Mouse (Mus musculus): ENCODE data around the gene Usp7. TPM values are rescaled to one million over a fixed set of nuclear protein-coding genes. Genes with fewer than 3 reads are reported as not detected.

Gene Usp7
- polyA plus RNA-seq, 1 experiment from 2014 or later, result 15.8 TPM

DNA sequence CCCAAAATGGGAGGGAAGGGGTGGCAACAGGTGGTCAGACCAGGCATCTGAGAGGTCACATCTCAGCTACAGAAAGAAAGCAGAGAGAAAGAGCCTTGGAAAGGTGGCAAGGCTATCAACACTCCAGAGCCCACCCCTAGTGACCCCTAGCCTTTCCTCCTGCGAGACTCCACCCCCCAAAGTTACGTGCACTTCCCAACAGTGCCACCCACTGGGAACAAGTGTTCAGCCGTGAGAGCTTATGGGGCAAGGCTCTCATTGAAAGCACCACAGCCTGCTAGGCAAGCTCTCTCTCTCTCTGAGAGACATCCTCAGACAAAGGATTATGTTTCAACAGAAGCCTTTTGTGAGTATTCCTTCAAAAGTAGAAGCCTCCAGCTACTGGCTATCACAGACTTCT, 2.8 kb upstream of the Usp7 start:
- Histone ChIP-seq H3K4me2 (ENCODE audit: low read depth, low read length) (no peak overlapping the region), H3K4me3 (ENCODE audit: low read depth, low read length) (no peak overlapping the region), H3K9ac (replicated peaks) (no peak overlapping the region), H3K4me1 (ENCODE audit: insufficient read depth) (no peaks in the 10 kb centered on the region; the same call in 1 of the 2 replicates), H3K36me3 (replicated peaks; ENCODE audit: insufficient read depth, low read length) (no peaks in the 10 kb centered on the region), H3K27ac (ENCODE audit: low read depth) (no peak overlapping the region), H3K9me3 (ENCODE audit: low read length) (no peaks in the 10 kb centered on the region), H3K27me3 (ENCODE audit: insufficient read depth, low read length) (no peaks in the 10 kb centered on the region)
- DNase-seq, result no peak
- TF ChIP-seq EP300 (IDR thresholded peaks at IDR 0.05; ENCODE audit: low read depth), result no peak
- peak; percentile 54 for TF ChIP-seq CTCF (IDR thresholded peaks at IDR 0.05; ENCODE audit: low read depth)
- WGBS (ENCODE audit: insufficient replicate concordance), result 8% methylated on average over 3 of the region's 3 CpGs
- peak; percentile 56; the same call in 1 of the 2 replicates for ATAC-seq

DNA sequence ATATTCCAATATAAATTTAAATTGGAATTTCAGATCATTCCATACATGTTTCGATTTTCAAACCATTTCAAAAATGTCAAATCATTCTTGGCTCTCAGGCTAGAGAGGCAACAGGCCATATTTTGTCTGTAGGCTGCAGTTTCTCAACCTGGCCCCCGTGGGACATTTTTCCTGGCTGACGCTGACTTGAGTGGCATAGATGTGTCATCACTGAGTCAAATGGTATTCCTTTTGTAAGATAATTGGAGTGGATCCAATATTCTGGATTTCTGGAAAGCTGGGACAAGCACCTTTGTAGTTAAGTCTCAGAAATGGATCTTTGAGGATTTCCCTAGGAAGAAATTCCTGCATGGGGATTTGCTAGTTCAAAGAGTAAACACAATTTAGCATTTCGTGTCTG, 1.2 kb downstream of the Usp7 start:
- Histone ChIP-seq H3K27ac (ENCODE audit: low read depth) (no peak overlapping the region), H3K36me3 (replicated peaks; ENCODE audit: insufficient read depth, low read length) (no peaks in the 10 kb centered on the region), H3K4me2 (ENCODE audit: low read depth, low read length) (no peak overlapping the region), H3K4me1 (ENCODE audit: insufficient read depth) (no peaks in the 10 kb centered on the region), H3K9ac (replicated peaks) (no peak overlapping the region), H3K27me3 (ENCODE audit: insufficient read depth, low read length) (no peaks in the 10 kb centered on the region), H3K9me3 (ENCODE audit: low read length) (no peaks in the 10 kb centered on the region), H3K4me3 (ENCODE audit: low read depth, low read length) (no peak overlapping the region)
- WGBS (ENCODE audit: insufficient replicate concordance), result 75% methylated on average over 4 of the region's 4 CpGs
- ATAC-seq (no peak), DNase-seq (no peak)
- TF ChIP-seq EP300 (IDR thresholded peaks at IDR 0.05; ENCODE audit: low read depth) (no peak), CTCF (IDR thresholded peaks at IDR 0.05; ENCODE audit: low read depth) (no peak)

DNA sequence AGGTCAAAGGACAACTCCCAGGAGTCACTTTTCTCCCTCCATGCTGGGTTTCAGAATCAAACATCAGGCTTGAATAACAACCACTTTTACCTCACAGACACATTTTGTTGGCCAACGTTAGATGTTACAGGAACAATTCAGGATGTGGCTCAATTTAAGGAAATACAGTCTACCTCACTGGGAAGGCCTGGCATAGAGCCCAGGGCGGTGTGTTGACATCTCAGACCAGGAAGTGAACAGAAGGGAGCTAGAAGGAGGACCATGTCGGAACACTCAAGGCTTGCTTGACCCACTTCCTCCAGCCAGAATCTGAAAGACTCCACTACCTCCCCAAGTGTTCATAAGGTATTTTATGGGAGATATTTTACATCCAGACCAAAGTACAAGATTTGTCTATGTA, 7.4 kb downstream of the Usp7 start:
- peak; percentile 32 for TF ChIP-seq EP300 (IDR thresholded peaks at IDR 0.05; ENCODE audit: low read depth)
- no peak for TF ChIP-seq CTCF (IDR thresholded peaks at IDR 0.05; ENCODE audit: low read depth)
- 28% methylated on average over 3 of the region's 3 CpGs for WGBS (ENCODE audit: insufficient replicate concordance)
- Histone ChIP-seq H3K36me3 (replicated peaks; ENCODE audit: insufficient read depth, low read length) (no peaks in the 10 kb centered on the region), H3K4me3 (ENCODE audit: low read depth, low read length) (no peak overlapping the region), H3K27ac (ENCODE audit: low read depth) (no peak overlapping the region), H3K9me3 (ENCODE audit: low read length) (no peaks in the 10 kb centered on the region), H3K4me1 (ENCODE audit: insufficient read depth) (peaks cover 10% of the 10 kb centered on the region; the same call in 1 of the 2 replicates), H3K27me3 (ENCODE audit: insufficient read depth, low read length) (no peaks in the 10 kb centered on the region), H3K9ac (replicated peaks) (no peak overlapping the region), H3K4me2 (ENCODE audit: low read depth, low read length) (no peak overlapping the region)
- DNase-seq (peak; percentile 59), ATAC-seq (peak; percentile 60; the same call in 1 of the 2 replicates)

DNA sequence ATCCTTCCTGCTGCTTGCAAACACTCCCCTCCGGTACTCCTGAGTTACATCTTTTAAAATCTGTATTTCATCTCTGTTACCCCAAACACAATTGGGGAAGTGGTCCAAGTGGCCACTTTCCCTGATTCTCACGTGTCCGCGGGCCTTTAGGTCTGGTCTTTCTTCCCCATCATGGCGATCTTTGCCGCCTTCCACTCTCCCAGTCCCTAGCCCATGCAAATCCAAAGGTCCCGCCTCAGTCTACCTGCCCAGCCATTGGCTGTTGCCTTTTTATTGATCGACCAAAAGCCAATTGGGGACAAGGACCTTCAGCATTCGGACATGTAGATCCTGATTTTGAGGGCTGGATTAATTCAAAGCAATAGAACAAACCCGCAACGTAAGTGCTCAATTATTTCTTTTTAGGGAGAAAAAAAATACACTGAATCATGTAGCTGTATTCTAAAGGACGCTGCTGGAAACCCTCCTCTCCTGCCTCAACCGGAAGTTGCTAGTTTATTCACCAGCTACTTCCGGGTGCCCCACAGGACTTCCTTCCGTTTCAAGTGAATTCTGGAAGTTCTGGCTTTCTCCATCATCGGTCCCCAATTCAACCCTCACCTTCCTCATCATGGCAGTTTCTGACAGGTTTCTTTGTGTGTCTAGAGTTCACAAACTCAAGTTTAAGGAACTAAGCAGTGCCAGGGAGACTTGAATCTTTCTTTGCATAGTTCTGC, 8.8 kb downstream of the Usp7 start:
- Histone ChIP-seq H3K4me1 (ENCODE audit: insufficient read depth) (peaks cover 10% of the 10 kb centered on the region; the same call in 1 of the 2 replicates), H3K4me2 (ENCODE audit: low read depth, low read length) (no peak overlapping the region), H3K27ac (ENCODE audit: low read depth) (no peak overlapping the region), H3K27me3 (ENCODE audit: insufficient read depth, low read length) (no peaks in the 10 kb centered on the region), H3K9me3 (ENCODE audit: low read length) (no peaks in the 10 kb centered on the region), H3K36me3 (replicated peaks; ENCODE audit: insufficient read depth, low read length) (no peaks in the 10 kb centered on the region), H3K9ac (replicated peaks) (no peak overlapping the region), H3K4me3 (ENCODE audit: low read depth, low read length) (no peak overlapping the region)
- no peak for TF ChIP-seq CTCF (IDR thresholded peaks at IDR 0.05; ENCODE audit: low read depth)
- no peak for TF ChIP-seq EP300 (IDR thresholded peaks at IDR 0.05; ENCODE audit: low read depth)
- DNase-seq, result no peak
- 67% methylated on average over 16 of the region's 16 CpGs for WGBS (ENCODE audit: insufficient replicate concordance)
- no peak for ATAC-seq

DNA sequence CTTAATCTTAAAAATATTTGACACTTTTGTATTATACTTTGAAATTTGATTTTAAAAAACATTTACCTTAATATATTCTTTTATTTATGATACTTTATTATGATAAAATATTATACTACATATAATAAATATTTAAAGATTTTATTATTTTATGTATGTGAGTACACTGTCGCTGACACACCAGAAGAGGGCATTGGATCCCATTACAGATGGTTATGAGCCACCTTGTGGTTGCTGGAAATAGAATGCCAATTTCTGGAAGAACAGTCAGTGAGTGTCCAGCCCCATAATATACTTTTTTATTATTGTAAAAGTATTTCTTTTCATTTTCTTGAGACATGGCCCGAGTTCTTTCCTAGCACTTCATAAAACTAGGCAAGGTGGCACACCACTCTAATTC, 10.4 kb downstream of the Usp7 start:
- no peak overlapping the region for H3K27ac ChIP-seq (ENCODE audit: low read depth)
- no peak overlapping the region for H3K9ac ChIP-seq (replicated peaks)
- ATAC-seq (no peak), DNase-seq (no peak)
- no peaks in the 10 kb centered on the region for H3K36me3 ChIP-seq (replicated peaks; ENCODE audit: insufficient read depth, low read length)
- H3K4me2 ChIP-seq (ENCODE audit: low read depth, low read length), result no peak overlapping the region
- peaks cover 10% of the 10 kb centered on the region; the same call in 1 of the 2 replicates for H3K4me1 ChIP-seq (ENCODE audit: insufficient read depth)
- H3K4me3 ChIP-seq (ENCODE audit: low read depth, low read length), result no peak overlapping the region
- TF ChIP-seq CTCF (IDR thresholded peaks at IDR 0.05; ENCODE audit: low read depth) (0 out of 2 replicates have a peak, but pooled peaks have one; percentile 10), EP300 (IDR thresholded peaks at IDR 0.05; ENCODE audit: low read depth) (no peak)
- WGBS (ENCODE audit: insufficient replicate concordance), result 85% methylated on average over 2 of the region's 2 CpGs
- H3K27me3 ChIP-seq (ENCODE audit: insufficient read depth, low read length), result no peaks in the 10 kb centered on the region
- no peaks in the 10 kb centered on the region for H3K9me3 ChIP-seq (ENCODE audit: low read length)

DNA sequence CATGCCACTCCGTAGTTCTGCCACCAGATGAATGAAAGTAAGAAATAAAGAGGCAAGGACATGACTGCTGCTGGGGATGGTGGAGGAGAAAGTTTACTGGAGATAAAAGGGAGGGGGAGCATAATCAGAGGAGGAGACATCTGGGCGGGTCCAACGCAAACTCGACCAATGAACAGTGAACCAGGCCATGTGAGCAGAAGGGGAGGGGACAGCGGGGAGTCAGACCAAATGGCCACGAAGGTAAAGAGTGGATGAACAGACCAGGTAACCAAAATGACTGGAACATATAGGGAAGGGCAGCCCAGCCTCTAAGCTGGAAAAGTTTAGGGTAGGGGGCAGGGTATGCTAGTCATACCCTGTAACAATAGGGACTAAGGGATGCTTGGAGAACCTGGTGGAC, 10.9 kb downstream of the Usp7 start:
- no peak overlapping the region for H3K27ac ChIP-seq (ENCODE audit: low read depth)
- H3K9me3 ChIP-seq (ENCODE audit: low read length), result no peaks in the 10 kb centered on the region
- 62% methylated on average over 6 of the region's 6 CpGs for WGBS (ENCODE audit: insufficient replicate concordance)
- no peak overlapping the region for H3K9ac ChIP-seq (replicated peaks)
- no peaks in the 10 kb centered on the region for H3K36me3 ChIP-seq (replicated peaks; ENCODE audit: insufficient read depth, low read length)
- H3K27me3 ChIP-seq (ENCODE audit: insufficient read depth, low read length), result no peaks in the 10 kb centered on the region
- no peak overlapping the region for H3K4me3 ChIP-seq (ENCODE audit: low read depth, low read length)
- TF ChIP-seq EP300 (IDR thresholded peaks at IDR 0.05; ENCODE audit: low read depth) (no peak), CTCF (IDR thresholded peaks at IDR 0.05; ENCODE audit: low read depth) (no peak)
- peaks cover 10% of the 10 kb centered on the region; the same call in 1 of the 2 replicates for H3K4me1 ChIP-seq (ENCODE audit: insufficient read depth)
- ATAC-seq, result peak; percentile 35; the same call in 1 of the 2 replicates
- H3K4me2 ChIP-seq (ENCODE audit: low read depth, low read length), result no peak overlapping the region
- DNase-seq, result no peak

Data from liver, postnatal 0 days (tissue).